Mouse (Mus musculus): ENCODE data around the gene Cyb561d2. TPM values are rescaled to one million over a fixed set of nuclear protein-coding genes. Genes with fewer than 3 reads are reported as not detected.

Cyb561d2 gene
- polyA plus RNA-seq, 1 experiment = 18.5 TPM

DNA sequence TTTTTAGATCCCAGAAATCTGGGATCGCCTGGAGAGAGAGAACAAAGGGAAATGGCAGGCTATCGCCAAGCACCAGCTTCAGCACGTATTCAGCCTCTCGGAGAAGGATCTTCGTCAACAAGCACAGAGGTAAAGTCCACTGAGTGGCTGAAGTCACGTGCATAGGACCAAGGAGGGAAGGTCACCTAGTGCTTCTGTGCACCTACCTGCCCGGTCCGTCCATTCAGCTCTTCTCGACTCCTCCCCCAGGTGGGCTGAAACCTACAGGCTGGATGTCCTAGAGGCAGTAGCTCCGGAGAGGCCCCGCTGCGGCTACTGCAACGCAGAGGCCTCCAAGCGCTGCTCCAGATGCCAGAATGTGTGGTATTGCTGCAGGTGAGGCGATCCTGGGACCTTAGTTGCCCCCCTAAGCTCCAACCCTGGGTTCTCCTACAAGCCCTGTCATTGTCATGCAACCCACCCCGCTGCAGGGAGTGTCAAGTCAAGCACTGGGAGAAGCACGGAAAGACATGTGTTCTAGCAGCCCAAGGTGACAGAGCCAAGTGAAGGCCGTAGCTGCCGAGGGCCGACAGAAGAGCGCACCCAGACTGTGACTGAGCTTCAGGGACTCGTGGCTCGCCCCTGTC lies 8.6 kb upstream of the Cyb561d2 start:
- TF ChIP-seq GATA1 (IDR thresholded peaks at IDR 0.05; ENCODE audit: borderline replicate concordance, low read length) (no peak), FLI1 (IDR thresholded peaks at IDR 0.05; ENCODE audit: low read length) (no peak)
- Histone ChIP-seq H3K4me3 (replicated peaks) (peak overlapping the region; percentile 96), H3K4me1 (peaks cover 78% of the 10 kb centered on the region), H3K36me3 (replicated peaks; ENCODE audit: low read length) (peaks cover 6% of the 10 kb centered on the region), H3K9me3 (no peaks in the 10 kb centered on the region), H3K27me3 (replicated peaks) (peaks cover 8% of the 10 kb centered on the region)

DNA sequence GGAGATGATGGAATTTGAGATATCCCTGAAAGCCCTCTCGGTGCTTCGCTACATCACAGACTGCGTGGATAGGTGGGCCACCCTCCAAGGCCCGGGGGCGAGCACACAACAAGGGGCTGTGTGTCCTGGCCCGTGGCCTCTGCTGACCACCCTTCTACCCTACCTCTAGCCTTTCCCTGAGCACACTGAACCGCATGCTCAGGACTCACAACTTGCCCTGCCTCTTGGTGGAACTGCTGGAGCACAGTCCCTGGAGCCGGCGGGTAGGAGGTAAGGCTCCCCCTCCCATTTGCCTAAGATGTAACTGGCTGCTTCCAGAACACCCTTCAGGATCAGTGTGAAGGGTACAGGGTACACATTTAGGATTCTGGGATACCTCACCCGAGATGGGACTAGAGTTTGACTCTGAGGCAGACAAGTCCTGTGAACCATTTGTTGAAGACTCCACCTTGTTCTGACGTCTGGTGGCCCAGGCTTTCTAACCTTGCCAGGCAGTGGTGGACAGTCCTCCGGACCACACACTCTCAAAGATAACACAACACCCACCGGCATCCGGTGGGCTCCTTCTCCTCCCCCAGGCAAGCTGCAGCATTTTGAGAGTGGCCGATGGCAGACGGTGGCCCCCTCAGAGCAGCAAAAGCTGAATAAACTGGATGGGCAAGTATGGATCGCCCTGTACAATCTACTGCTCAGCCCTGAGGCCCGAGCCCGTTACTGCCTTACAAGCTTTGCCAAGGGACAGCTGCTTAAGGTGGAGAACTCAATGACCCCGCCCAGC lies 7.5 kb upstream of the Cyb561d2 start:
- peaks cover 8% of the 10 kb centered on the region for H3K27me3 ChIP-seq (replicated peaks)
- H3K36me3 ChIP-seq (replicated peaks; ENCODE audit: low read length) = peaks cover 17% of the 10 kb centered on the region
- no peak overlapping the region for H3K4me3 ChIP-seq (replicated peaks)
- TF ChIP-seq FLI1 (IDR thresholded peaks at IDR 0.05; ENCODE audit: low read length) (no peak), GATA1 (IDR thresholded peaks at IDR 0.05; ENCODE audit: borderline replicate concordance, low read length) (no peak)
- H3K9me3 ChIP-seq = no peaks in the 10 kb centered on the region
- peaks cover 87% of the 10 kb centered on the region for H3K4me1 ChIP-seq

DNA sequence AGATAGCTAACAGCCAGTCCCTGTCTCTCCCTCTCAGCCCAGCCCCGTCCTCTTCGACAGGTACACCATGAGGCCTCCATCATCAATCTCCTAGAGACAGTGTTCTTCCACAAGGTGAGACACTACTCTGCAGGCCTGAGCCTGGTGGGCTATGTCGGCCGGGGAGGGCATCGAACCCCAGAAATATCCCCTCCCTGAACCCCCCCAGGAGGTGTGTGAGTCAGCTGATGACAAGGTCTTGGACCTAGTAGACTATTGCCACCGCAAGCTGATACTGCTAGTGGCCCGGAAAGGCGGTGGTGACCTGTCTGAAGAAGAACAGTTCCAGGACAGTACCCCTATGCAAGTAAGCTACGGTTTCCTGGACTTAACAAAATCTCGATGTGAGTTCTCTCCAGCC lies 6.8 kb upstream of the Cyb561d2 start:
- H3K27me3 ChIP-seq (replicated peaks) = peaks cover 8% of the 10 kb centered on the region
- peaks cover 85% of the 10 kb centered on the region for H3K4me1 ChIP-seq

DNA sequence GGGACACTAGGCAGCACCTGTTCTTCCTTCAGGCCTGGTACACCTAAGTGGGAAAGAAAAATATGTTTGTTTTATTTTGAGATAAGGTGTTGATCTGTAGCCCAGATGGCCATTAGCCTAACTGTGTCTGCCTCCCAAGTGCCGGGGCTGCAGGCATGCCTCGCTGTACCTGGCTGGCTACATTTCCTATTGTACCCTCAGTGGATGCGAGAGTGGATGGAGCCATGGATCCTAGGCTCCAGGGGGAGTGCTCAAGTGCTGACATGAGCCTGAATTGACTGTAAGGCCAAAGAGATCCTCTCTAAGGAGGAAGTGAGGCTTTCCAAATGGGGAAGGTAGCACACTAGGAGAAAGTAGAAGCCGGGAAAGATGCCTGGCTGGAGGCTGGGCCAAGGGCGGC lies 6.0 kb upstream of the Cyb561d2 start:
- Histone ChIP-seq H3K9me3 (no peaks in the 10 kb centered on the region), H3K4me3 (replicated peaks) (peak overlapping the region; percentile 85), H3K4me1 (peaks cover 82% of the 10 kb centered on the region), H3K27me3 (replicated peaks) (peaks cover 8% of the 10 kb centered on the region), H3K36me3 (replicated peaks; ENCODE audit: low read length) (peaks cover 28% of the 10 kb centered on the region)
- no peak for TF ChIP-seq GATA1 (IDR thresholded peaks at IDR 0.05; ENCODE audit: borderline replicate concordance, low read length)
- TF ChIP-seq FLI1 (IDR thresholded peaks at IDR 0.05; ENCODE audit: low read length) = no peak

More for the DNA sequence above, 6.8 kb upstream of the Cyb561d2 start:
- H3K36me3 ChIP-seq (replicated peaks; ENCODE audit: low read length) = peaks cover 23% of the 10 kb centered on the region
- H3K4me3 ChIP-seq (replicated peaks) = no peak overlapping the region
- H3K9me3 ChIP-seq = no peaks in the 10 kb centered on the region
- TF ChIP-seq GATA1 (IDR thresholded peaks at IDR 0.05; ENCODE audit: borderline replicate concordance, low read length) = no peak
- no peak for TF ChIP-seq FLI1 (IDR thresholded peaks at IDR 0.05; ENCODE audit: low read length)

DNA sequence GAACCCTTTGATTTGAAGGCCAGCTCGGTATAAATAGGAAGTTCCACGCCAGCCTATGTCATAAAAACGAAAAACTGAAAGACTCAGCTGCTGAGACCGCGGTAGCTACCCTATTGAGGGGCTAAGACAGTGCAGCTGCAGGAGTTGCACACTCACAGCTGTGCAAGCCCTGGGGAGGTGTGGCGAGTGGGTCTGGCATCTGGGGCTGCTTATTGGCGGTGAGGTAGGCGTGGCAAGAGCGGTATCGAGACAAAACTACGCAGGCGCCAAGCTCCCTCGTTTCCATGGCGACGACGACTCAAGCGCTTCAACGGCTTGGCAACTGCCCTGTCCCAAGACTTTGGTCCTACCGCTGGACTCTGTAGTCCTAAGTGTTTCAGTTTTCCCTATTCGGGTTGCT lies 5.0 kb upstream of the Cyb561d2 start, which contains the start of gene Zmynd10:
Zmynd10 (plus strand) TSS at position 273 of the 400 bp plus-strand sequence.
- Histone ChIP-seq H3K4me1 (peaks cover 82% of the 10 kb centered on the region), H3K9me3 (no peaks in the 10 kb centered on the region), H3K27me3 (replicated peaks) (peaks cover 8% of the 10 kb centered on the region), H3K4me3 (replicated peaks) (peak within 1 kb of the TSS; percentile 85), H3K36me3 (replicated peaks; ENCODE audit: low read length) (peaks cover 28% of the 10 kb centered on the region)
- TF ChIP-seq FLI1 (IDR thresholded peaks at IDR 0.05; ENCODE audit: low read length) (no peak), GATA1 (IDR thresholded peaks at IDR 0.05; ENCODE audit: borderline replicate concordance, low read length) (no peak)

DNA sequence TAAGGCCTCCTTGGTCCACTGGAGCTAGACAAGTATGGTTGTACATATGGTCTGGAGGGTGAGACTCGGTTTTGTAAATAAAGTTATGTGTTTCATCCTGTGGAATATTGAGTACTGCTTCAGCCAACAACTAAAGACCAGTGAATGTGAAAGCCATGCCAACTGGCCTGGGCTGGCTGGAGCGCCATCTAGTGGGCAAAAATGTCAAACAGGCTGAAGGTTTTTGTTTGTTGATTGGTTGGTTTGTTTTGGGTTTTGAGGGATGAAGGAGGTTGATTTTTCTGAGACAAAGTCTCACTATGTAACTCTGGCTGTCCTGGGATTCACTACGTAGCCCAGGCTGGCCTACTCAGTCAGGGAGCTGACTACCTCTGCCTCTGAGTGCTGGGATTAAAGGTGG lies 3.6 kb upstream of the Cyb561d2 start:
- H3K27me3 ChIP-seq (replicated peaks) = peaks cover 8% of the 10 kb centered on the region
- peaks cover 79% of the 10 kb centered on the region for H3K4me1 ChIP-seq
- peaks cover 28% of the 10 kb centered on the region for H3K36me3 ChIP-seq (replicated peaks; ENCODE audit: low read length)
- no peak for TF ChIP-seq FLI1 (IDR thresholded peaks at IDR 0.05; ENCODE audit: low read length)
- TF ChIP-seq GATA1 (IDR thresholded peaks at IDR 0.05; ENCODE audit: borderline replicate concordance, low read length) = no peak
- peak overlapping the region; percentile 40 for H3K4me3 ChIP-seq (replicated peaks)
- H3K9me3 ChIP-seq = no peaks in the 10 kb centered on the region

DNA sequence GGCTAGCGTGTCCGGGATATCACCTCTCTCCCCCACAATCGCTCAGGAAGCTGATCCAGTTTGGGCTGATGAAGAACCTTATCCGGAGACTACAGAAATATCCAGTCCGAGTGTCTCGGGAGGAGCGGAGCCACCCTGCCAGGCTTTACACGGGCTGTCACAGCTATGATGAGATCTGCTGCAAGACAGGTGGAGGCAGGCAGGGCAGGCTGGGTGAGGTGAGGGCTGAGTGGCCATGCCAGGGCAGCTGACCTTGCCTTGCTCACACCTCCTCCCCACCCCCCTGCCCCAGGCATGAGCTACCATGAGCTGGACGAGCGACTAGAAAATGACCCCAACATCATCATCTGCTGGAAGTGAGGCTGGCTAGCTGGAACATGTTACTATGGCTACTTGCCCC lies 3.2 kb upstream of the Cyb561d2 start:
- peak overlapping the region; percentile 40 for H3K4me3 ChIP-seq (replicated peaks)
- peaks cover 8% of the 10 kb centered on the region for H3K27me3 ChIP-seq (replicated peaks)
- no peaks in the 10 kb centered on the region for H3K9me3 ChIP-seq
- H3K36me3 ChIP-seq (replicated peaks; ENCODE audit: low read length) = peaks cover 32% of the 10 kb centered on the region
- H3K4me1 ChIP-seq = peaks cover 79% of the 10 kb centered on the region
- no peak for TF ChIP-seq FLI1 (IDR thresholded peaks at IDR 0.05; ENCODE audit: low read length)
- no peak for TF ChIP-seq GATA1 (IDR thresholded peaks at IDR 0.05; ENCODE audit: borderline replicate concordance, low read length)

DNA sequence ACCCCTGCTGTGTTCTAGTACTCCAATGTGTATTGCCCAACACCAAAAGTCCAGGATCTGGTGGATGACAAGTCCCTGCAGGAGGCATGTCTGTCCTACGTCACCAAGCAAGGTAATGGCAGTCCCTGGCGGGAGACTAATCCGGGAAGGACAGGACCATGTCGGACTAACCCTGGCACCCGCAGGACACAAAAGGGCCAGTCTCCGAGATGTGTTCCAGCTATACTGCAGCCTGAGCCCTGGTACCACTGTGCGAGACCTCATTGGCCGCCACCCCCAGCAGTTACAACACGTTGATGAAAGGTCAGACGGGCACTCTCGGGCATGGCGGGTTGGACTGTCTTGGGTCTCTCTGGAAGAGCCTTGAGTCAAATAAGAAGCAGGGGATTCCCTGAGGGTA lies 2.7 kb upstream of the Cyb561d2 start:
- Histone ChIP-seq H3K4me3 (replicated peaks) (no peak overlapping the region), H3K4me1 (peaks cover 80% of the 10 kb centered on the region), H3K9me3 (no peaks in the 10 kb centered on the region), H3K36me3 (replicated peaks; ENCODE audit: low read length) (peaks cover 37% of the 10 kb centered on the region), H3K27me3 (replicated peaks) (peaks cover 8% of the 10 kb centered on the region)
- no peak for TF ChIP-seq GATA1 (IDR thresholded peaks at IDR 0.05; ENCODE audit: borderline replicate concordance, low read length)

DNA sequence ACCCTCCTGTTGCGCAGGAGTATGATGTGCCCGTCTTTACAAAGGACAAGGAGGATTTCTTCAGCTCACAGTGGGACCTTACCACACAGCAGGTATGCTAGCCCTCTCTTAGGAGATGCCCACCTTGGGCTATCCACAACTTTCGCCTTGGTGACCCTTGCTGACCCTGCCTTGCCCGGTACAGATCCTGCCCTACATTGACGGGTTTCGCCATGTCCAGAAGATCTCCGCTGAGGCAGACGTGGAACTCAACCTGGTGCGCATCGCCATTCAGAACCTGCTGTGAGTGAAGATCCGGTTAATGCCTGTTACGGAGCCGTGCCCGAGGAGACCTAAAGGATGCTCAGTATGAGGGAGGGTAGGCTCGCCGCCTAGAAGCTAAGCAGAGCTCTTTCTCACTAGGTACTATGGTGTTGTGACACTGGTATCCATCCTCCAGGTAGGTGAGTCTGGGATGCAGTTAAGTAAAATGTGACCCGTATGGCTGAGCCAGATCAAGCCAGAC lies 2.3 kb upstream of the Cyb561d2 start:
- Histone ChIP-seq H3K4me1 (peaks cover 78% of the 10 kb centered on the region), H3K9me3 (no peaks in the 10 kb centered on the region), H3K27me3 (replicated peaks) (peaks cover 3% of the 10 kb centered on the region), H3K36me3 (replicated peaks; ENCODE audit: low read length) (peaks cover 42% of the 10 kb centered on the region), H3K4me3 (replicated peaks) (no peak overlapping the region)
- TF ChIP-seq FLI1 (IDR thresholded peaks at IDR 0.05; ENCODE audit: low read length) (no peak), GATA1 (IDR thresholded peaks at IDR 0.05; ENCODE audit: borderline replicate concordance, low read length) (no peak)

DNA sequence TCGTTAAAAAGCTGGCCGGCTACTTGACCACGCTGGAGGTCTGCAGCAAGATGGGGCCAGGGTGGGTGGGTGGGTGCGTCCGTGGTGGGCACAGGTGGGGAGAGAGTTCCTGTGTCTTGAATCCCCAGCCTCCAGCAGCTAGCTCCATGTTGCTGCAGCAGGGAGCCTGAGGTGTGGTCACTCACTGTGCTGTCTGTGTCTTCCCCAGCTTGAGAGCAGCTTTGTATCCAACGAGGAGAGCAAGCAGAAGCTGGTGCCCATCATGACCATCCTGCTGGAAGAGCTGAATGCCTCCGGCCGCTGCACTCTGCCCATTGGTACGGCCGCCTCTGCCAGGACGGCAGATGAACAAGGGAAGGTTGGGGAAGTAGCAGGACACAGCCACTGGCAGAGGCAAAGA lies 1.3 kb upstream of the Cyb561d2 start:
- Histone ChIP-seq H3K36me3 (replicated peaks; ENCODE audit: low read length) (peaks cover 51% of the 10 kb centered on the region), H3K4me3 (replicated peaks) (no peak overlapping the region), H3K27me3 (replicated peaks) (no peaks in the 10 kb centered on the region), H3K4me1 (peaks cover 74% of the 10 kb centered on the region), H3K9me3 (no peaks in the 10 kb centered on the region)
- TF ChIP-seq FLI1 (IDR thresholded peaks at IDR 0.05; ENCODE audit: low read length) = no peak
- no peak for TF ChIP-seq GATA1 (IDR thresholded peaks at IDR 0.05; ENCODE audit: borderline replicate concordance, low read length)

Data from megakaryocyte, embryonic 14.5 days (primary cell).